Mouse (Mus musculus) embryo, embryonic 11 days (tissue): ENCODE data around the gene Xrra1.
A peak's percentile ranks its signal among the peaks of the same experiment; 100 is the strongest.
"Not testable (repeated sequence)": the region's sequence is repeated elsewhere in the genome, so short reads cannot be mapped to it uniquely, and the experiment has no call there.

ENCODE experiments used
- DNase-seq: peaks from one replicate; pipeline ENCODE4 v3.0.0-alpha.2; 2015

Gene Xrra1

DNA sequence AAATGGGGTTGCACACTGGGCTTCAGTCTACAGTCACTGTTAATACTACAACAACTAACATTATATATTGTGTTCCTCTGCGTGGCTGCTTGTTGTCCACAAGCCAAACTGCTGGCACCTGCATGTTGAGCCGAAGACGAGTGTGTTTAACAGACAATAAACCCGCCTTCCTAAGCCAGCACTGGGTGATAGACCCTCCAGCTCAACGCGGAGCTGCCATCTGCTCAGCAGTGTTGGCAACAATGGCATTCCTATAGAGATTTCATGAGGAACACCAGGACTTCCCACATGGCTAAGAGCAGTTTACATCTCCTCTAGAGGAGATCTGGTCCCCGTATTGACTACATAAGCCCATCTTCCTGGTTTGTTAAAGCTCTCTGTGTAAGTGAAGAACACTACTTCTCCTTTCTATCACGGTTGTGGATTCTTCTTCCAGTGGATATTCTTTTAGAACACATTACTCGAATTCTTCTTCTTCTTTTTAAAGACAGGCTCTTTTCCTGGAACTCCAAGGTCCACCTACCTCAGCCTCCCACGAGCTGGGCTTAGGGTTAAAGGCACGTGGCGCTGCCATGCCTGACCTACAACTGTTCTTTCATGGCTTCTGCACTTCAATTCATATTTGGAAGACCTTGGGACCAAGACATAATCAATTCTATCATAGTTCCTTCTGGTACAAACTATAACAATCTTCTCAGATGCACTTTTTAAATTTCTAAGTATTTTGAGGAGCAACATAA, 98.5 kb downstream of the Xrra1 start:
- DNase-seq, result no peak

GRCm38 (mm10) chr7:99960571-99960970, 101.7 kb downstream of the Xrra1 start:
- not testable (repeated sequence) for DNase-seq

DNA sequence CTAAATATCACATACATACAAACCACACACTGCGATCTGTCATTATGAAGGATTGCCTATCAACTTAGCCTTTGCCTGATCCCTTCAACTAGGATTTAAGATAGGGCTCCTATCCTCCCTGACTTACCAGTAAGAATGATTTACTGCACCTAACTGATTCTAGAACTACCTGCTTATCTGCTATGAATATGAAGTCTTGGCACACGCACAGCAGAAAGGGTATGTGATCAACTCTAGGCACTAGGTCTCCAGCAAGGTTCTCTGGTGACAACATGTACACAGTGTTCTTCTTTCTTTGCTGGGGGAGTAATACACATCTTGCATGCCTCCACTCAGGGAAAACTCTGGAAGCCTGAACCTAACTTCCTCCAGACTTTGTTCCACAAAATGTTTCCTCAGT, 102.6 kb downstream of the Xrra1 start:
- DNase-seq, result no peak

GRCm38 (mm10) chr7:99962536-99963236, 103.8 kb downstream of the Xrra1 start:
- no peak for DNase-seq

DNA sequence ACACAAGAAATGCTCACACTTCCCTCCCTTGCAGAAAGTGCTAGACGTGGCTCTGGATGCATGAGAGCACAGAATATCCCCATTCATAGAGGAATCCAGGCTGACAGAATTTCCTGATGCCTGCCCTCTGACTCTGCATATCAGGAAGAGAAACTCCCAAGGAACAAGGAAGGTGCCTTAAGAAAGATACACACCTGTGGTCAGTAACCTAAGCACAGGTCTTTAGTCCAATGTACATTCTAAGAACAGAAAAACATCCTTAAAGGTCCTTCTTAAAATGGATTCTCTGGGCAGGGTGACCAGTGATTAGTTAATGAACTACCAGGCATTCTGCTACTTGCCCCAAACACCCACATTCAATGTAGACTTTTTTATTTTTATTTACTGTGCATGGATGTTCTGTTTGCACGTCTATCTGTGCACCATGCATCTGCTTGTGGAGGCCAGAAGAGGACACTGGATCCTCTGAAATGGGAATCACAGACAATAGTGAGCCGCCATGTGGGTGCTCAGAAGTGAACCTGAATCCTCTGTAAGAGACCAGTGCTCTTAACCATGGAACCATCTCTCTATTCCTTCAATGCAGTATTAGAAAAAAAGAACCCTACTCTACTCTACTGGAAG, 104.4 kb downstream of the Xrra1 start:
- DNase-seq, result no peak

DNA sequence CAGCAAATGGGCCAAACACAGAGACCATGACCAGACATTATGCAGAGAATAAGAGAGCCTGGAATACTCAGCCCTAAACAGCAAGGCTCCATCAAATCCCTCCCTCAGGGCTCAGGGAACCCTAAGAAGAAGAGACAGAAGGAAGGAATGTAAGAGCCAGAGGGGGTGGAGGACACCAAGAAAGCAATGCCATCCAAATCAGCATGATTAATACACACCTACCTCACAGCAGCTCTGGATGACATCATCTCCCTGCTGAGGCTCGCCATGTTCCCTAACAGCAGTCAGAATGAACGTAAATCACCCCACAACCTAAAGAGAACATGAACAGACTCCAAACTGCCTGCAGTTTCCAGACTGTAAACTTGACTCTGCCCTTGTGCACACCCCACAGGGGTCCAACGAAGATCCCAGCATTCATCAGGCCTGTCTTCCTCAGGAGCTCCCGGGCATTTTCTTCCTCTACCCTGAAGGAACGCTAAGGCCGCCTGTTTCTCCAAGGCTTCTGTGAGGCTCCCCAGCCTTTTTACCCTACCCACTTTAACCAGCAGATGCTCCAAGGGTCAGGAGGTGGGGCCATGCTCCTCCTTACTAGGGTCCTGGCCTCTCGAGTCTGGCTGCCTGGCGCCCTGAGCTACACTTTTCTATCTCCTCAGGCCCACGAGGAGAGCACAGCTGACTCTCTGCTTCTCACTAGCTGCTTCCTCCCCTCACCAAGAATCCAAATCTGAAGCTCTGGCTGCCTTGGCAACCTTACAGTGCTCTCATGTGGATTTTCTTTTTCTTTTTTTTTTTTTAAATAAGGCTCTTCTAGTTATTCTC, 106.3 kb downstream of the Xrra1 start:
- peak; percentile 64 for DNase-seq

DNA sequence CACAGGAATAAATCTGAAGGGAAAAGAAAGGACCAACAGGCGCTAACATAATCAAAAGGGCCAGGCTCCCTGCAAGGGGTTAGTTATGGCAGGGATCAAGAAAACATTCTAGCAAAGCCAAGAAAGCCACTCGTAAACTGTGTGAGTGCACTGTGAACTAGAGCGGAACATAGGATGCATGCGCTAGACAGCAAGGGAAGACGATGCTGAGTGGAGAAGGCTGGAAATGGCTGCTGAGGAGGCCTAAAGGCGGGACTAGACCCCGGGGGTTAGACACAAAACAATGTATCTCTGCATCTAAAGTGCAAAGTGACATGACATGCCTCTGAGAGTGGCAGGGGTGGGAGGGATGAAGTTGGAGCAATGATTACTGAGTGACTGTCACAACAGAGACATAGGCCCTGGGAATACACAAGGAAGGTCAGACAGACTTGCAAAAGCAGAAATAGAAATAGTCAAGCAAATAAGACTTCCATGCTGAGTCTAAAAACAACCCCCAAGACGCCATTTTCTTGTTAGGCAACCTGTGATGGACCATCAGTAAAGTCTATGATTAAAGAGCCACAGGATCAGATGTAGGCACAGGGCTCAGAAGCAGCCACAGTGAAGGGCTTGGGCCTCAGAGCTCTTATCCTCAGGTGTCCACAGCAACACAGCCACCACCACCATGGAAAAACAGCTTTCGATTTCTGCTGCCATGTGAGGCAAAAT, 107.2 kb downstream of the Xrra1 start:
- DNase-seq, result peak; percentile 29
